Mouse (Mus musculus) forebrain, embryonic 14.5 days (tissue): ENCODE results near the gene Gm28051. TPM values are rescaled to one million over a fixed set of nuclear protein-coding genes. Genes with fewer than 3 reads are reported as not detected.

Experiments used
- ATAC-seq: fragments of 200-750 bp; cut with Nextera tagmentation; 2 replicates; pipeline ENCODE4 v1.8.0; 2017; ENCODE audit warnings: mild to moderate bottlenecking, moderate library complexity
- DNase-seq: peaks from one replicate; pipeline ENCODE4 v3.0.0-alpha.2; 2015; ENCODE audit warnings: low spot score
- H3K27ac ChIP-seq: fragments of 300-500 bp; sonication (generic); 2 replicates; pipeline ENCODE4 v1.5.1; 2014; ENCODE audit warnings: low read depth, mild to moderate bottlenecking, control low read depth, low read length, moderate library complexity
- H3K27me3 ChIP-seq: fragments of 300-500 bp; sonication (generic); replicated peaks from 2 replicates; pipeline ENCODE4 v1.6.1; 2014; ENCODE audit warnings: low read length, control low read depth, mixed read lengths; ENCODE audit not compliant: control insufficient read depth, insufficient read depth
- H3K36me3 ChIP-seq: fragments of 300-500 bp; sonication (generic); 2 replicates; pipeline ENCODE4 v1.6.1; 2014; ENCODE audit warnings: low read length, control low read depth; ENCODE audit not compliant: control insufficient read depth, insufficient read depth
- H3K4me1 ChIP-seq: fragments of 300-500 bp; sonication (generic); 2 replicates; pipeline ENCODE4 v1.6.1; 2014; ENCODE audit warnings: antibody characterized with exemption, low read length, control low read depth; ENCODE audit not compliant: control insufficient read depth, insufficient read depth
- H3K4me2 ChIP-seq: fragments of 300-500 bp; sonication (generic); 2 replicates; pipeline ENCODE4 v1.6.1; 2014; ENCODE audit warnings: mild to moderate bottlenecking, control low read depth, low read length
- H3K4me3 ChIP-seq: fragments of 300-500 bp; sonication (generic); 2 replicates; pipeline ENCODE4 v1.5.1; 2014; ENCODE audit warnings: low read depth, low read length, control low read depth
- H3K9ac ChIP-seq: fragments of 300-500 bp; sonication (generic); 2 replicates; pipeline ENCODE4 v1.6.1; 2014; ENCODE audit warnings: mild to moderate bottlenecking, low read length, control low read depth, moderate library complexity
- H3K9me3 ChIP-seq: fragments of 300-500 bp; sonication (generic); replicated peaks from 2 replicates; pipeline ENCODE4 v1.6.1; 2016; ENCODE audit warnings: low read length, control low read depth, mixed read lengths; ENCODE audit not compliant: control insufficient read depth
- WGBS: fragments of 180-500 bp; shearing (Covaris S2); extraction: QIAGEN DNeasy Blood & Tissue Kit; methylation state at CpG from one replicate; pipeline ENCODE4 v1.1.7; 2014; 5-methylcytosine and 5-hydroxymethylcytosine counted together
- polyA plus RNA-seq: library from polyadenylated mRNA; unstranded; fragments of >200 nt; fragmentation: Nextera tagmentation; extraction: Ambion mirVana; gene quantifications from 2 replicates; pipeline ENCODE4 v1.2.1, GENCODE M21; 2014

Gene Gm28051
- polyA plus RNA-seq, 1 experiment from 2014 or later = not detected

DNA sequence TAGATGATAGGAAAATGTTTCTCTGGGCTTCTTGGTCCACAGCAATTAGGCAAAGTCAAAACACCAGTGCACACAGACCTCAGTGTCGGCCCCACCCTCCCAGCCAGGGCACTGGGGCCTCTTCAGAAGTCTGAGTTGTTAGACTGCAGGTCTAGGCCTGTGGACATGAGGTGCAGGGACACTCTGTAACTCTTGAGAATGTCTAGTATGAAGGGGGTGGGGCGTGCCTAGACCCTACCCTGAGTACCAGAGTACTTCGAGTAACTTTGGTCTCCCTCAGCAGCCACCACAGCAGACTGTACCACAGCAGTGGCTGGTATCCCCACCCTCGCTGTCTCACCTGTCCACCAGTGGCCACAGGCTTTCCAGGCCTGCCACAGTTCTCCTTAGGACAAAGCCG, 71.2 kb downstream of the Gm28051 start:
- H3K9ac ChIP-seq = no peak overlapping the region
- no peak overlapping the region for H3K4me3 ChIP-seq
- H3K27me3 ChIP-seq = no peaks in the 10 kb centered on the region
- no peak overlapping the region for H3K4me2 ChIP-seq
- H3K36me3 ChIP-seq = no peaks in the 10 kb centered on the region
- WGBS = 92% methylated on average over 5 of the region's 5 CpGs
- ATAC-seq (no peak), DNase-seq (no peak)
- H3K27ac ChIP-seq = peak overlapping the region; percentile 68; the same call in 1 of the 2 replicates
- peaks cover 30% of the 10 kb centered on the region for H3K4me1 ChIP-seq
- no peaks in the 10 kb centered on the region for H3K9me3 ChIP-seq

DNA sequence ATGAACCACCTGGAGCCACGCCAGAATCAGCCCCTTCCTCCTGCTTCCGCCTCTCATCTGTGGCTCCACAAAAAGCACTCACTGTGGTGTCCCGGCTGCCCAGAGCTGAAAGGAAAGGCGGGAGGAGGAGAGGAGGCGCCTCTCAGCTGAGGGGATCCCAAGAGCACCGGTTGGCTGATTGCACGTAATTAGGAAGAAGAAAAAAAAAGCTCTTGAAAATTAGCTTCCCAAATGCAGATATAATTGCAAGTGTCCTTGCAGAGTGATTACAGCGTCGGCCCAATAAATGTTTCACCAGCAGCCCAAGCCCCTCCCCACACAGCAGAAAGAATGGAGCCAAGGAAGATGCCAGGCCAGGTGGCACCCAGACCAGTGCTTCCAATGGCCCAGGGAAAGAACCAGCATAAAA, 72.0 kb downstream of the Gm28051 start:
- H3K27me3 ChIP-seq = no peaks in the 10 kb centered on the region
- peak overlapping the region; percentile 13; the same call in 1 of the 2 replicates for H3K9ac ChIP-seq
- no peak overlapping the region for H3K4me3 ChIP-seq
- no peaks in the 10 kb centered on the region for H3K9me3 ChIP-seq
- H3K27ac ChIP-seq = peak overlapping the region; percentile 68
- DNase-seq (peak; percentile 74), ATAC-seq (peak; percentile 82)
- H3K4me2 ChIP-seq = peak overlapping the region; percentile 23; the same call in 1 of the 2 replicates
- no peaks in the 10 kb centered on the region for H3K36me3 ChIP-seq
- H3K4me1 ChIP-seq = peaks cover 30% of the 10 kb centered on the region
- 6% methylated on average over 9 of the region's 9 CpGs for WGBS

DNA sequence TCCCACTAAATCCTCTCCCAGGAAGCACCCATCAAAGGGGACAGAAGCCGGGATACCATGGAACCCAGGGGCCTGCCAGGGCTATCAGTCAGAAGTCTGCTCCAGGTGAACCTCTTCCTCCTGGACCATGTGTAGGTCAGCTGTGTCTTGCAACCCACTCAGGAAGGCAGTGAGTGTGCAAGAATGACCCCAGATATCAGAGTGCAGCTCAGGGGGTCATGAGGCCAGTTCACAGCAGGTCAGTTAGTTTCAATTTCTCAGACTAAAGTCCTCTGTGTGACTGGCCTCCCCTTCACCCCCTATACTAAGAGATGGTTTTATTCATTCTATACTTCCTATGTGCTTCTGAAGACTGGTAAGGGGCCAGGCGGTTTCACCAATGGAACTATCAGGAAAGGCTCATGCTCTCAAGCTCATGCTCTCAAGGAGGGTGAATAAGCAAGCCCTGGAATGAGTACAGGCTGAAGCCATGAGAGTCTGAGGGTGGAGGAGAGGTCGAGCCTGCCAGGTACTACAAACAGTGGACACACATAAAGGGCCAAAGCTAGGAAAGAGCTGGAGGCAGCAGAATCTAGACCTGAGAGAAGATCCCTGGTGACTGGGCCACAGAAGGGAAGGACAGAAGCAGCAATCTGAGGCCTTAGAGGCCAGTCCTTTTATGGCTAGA, 72.7 kb downstream of the Gm28051 start:
- DNase-seq = no peak
- no peak for ATAC-seq
- Histone ChIP-seq H3K36me3 (no peaks in the 10 kb centered on the region), H3K4me1 (peaks cover 32% of the 10 kb centered on the region), H3K9ac (no peak overlapping the region; the same call in 1 of the 2 replicates), H3K27me3 (no peaks in the 10 kb centered on the region), H3K9me3 (no peaks in the 10 kb centered on the region), H3K4me2 (peak overlapping the region; percentile 23; the same call in 1 of the 2 replicates), H3K4me3 (no peak overlapping the region), H3K27ac (peak overlapping the region; percentile 68; the same call in 1 of the 2 replicates)
- WGBS = 76% methylated on average over 3 of the region's 3 CpGs

DNA sequence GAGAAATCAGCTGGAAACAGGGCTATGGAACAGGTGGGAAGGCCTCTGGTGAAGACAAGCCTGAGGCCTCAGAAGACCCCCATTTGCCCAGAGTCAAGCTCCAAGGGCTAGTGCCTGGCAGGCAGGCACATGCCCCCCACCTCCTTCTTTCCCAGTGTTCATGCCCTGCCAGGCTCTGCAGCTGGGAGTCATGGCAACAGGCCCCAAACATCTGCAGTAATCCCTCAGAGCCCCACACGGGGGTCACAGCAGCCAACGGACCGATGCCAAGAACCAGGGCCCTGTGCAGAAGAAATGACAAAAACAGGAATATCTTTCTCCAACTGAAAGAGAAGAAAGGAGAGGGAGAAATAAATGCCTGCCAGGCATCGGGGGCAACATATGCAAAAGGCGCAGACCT, 73.6 kb downstream of the Gm28051 start:
- no peaks in the 10 kb centered on the region for H3K9me3 ChIP-seq
- H3K36me3 ChIP-seq = no peaks in the 10 kb centered on the region
- ATAC-seq (peak; percentile 35; the same call in 1 of the 2 replicates), DNase-seq (peak; percentile 50)
- peak overlapping the region; percentile 39; the same call in 1 of the 2 replicates for H3K27ac ChIP-seq
- no peak overlapping the region for H3K4me2 ChIP-seq
- H3K27me3 ChIP-seq = no peaks in the 10 kb centered on the region
- WGBS = 36% methylated on average over 5 of the region's 5 CpGs
- peaks cover 35% of the 10 kb centered on the region for H3K4me1 ChIP-seq
- no peak overlapping the region for H3K4me3 ChIP-seq
- H3K9ac ChIP-seq = no peak overlapping the region

DNA sequence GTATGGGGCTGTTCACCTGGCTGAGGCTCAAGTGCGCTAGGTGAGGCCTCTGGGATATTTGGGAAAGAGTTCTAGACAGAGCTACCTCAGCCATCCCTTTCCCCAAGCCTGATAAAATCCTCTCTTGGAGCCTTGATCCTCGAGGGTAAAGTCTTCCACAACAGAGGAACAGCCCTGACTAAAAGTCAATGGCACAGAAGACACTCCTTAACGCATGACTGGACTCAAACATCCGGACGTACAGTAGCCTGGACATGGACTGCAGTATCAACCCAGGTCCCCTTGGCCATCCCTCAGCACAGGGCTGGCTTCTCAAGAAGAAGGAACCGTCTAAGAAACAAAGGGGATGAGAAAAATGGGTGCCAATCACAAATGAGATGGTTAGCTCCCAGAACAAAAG, 74.1 kb downstream of the Gm28051 start:
- H3K4me2 ChIP-seq = no peak overlapping the region
- H3K9me3 ChIP-seq = no peaks in the 10 kb centered on the region
- H3K9ac ChIP-seq = no peak overlapping the region
- 67% methylated on average over 6 of the region's 6 CpGs for WGBS
- H3K4me1 ChIP-seq = peaks cover 39% of the 10 kb centered on the region
- ATAC-seq (no peak), DNase-seq (no peak)
- no peaks in the 10 kb centered on the region for H3K36me3 ChIP-seq
- no peak overlapping the region for H3K27ac ChIP-seq
- no peak overlapping the region for H3K4me3 ChIP-seq
- H3K27me3 ChIP-seq = no peaks in the 10 kb centered on the region

DNA sequence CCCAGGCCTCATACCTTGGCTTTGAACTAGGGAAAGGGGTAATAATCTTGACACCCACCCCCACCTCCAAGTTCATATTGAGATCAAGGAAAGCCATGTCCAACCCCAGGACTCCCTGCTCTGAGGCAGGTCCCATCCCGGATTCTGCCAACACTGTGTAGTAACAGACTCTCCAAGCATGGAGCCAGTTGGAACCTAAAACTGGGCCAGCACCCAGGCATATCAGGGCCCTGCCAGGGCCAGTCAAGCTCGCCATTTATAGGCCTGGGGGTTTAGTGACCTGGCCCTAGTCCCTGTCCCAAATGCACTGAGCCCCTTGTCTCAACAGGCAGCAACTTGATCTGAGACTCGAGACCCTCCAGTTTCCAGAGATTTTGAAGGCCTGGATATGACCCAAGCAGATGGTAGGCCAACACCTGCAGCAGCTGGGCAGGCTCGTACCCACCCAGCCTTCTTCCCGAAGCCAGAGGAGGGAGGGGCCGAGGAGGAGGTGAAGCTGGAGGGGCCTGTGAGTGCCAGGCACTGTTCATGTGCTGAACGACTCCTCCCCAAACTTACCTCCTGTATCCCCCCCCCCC, 74.8 kb downstream of the Gm28051 start:
- peaks cover 39% of the 10 kb centered on the region for H3K4me1 ChIP-seq

DNA sequence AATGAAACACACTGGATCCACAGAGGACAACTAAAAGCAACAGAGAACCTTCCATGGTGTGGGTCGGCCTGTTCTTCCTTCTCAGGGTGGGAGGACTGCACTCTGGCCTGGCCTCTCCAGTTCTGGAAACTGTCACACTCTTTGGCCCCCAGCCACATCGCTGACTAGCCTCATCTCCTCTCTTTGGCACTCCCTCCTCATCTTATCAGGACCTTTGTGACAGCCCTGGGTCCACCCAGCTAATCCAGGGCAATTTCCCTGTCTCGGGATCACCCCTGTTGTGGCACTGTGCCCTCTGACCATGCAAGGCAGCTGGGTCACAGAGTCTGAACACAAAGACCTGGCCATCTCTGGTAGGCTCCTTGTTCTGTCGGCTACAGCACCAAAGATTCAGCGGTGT, 75.5 kb downstream of the Gm28051 start:
- Histone ChIP-seq H3K27me3 (no peaks in the 10 kb centered on the region), H3K9ac (no peak overlapping the region), H3K27ac (no peak overlapping the region), H3K4me2 (no peak overlapping the region), H3K9me3 (no peaks in the 10 kb centered on the region), H3K36me3 (no peaks in the 10 kb centered on the region), H3K4me3 (no peak overlapping the region), H3K4me1 (peaks cover 39% of the 10 kb centered on the region)
- no peak for ATAC-seq
- DNase-seq = no peak
- WGBS = 89% methylated on average over 5 of the region's 5 CpGs

More for the DNA sequence above, 74.8 kb downstream of the Gm28051 start:
- Histone ChIP-seq H3K27me3 (no peaks in the 10 kb centered on the region), H3K36me3 (no peaks in the 10 kb centered on the region), H3K27ac (no peak overlapping the region), H3K4me2 (no peak overlapping the region), H3K9ac (no peak overlapping the region), H3K9me3 (no peaks in the 10 kb centered on the region), H3K4me3 (no peak overlapping the region)
- DNase-seq (no peak), ATAC-seq (no peak)
- WGBS = 68% methylated on average over 7 of the region's 7 CpGs

DNA sequence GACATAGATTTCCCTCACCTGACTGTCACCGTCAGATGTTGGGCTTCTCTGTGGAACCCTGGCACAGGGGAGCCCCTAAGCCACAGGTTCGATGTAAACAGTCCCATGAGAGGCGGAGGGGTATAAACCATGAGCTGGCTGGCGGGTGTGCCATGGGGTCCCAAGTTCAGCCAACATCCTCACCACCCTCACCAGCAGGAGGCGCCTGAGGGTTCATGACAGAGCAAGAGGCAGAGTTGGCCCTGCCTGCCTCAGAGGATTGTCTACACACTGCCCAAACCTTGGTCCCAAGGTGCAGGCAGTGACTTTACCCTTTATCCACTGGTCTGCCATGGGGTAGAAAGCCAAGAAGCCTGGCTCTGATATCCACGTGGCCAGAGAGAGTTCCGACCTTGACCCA, 76.0 kb downstream of the Gm28051 start:
- Histone ChIP-seq H3K27me3 (no peaks in the 10 kb centered on the region), H3K4me2 (no peak overlapping the region), H3K4me3 (no peak overlapping the region), H3K36me3 (no peaks in the 10 kb centered on the region), H3K4me1 (peaks cover 39% of the 10 kb centered on the region), H3K27ac (no peak overlapping the region), H3K9me3 (no peaks in the 10 kb centered on the region), H3K9ac (no peak overlapping the region)
- 75% methylated on average over 7 of the region's 7 CpGs for WGBS
- DNase-seq = no peak
- no peak for ATAC-seq

DNA sequence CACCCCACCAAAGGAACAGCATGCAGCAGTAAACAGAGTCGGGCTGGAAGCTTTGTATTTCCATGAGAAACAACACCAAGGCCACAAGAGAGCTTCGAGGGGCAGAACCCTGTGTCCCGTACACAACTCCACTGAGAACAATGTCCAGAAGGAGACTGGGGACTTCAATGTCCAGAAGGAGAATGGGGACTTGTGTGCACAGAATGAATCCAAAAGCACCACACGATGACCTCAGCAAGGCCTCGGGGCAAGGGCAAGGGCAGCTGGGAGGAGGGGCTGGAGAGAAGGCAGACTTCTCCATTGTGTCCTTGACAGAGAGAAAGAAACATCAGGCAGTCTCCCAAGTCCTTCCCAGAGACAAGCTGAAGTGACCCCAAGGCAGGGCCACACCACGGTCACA, 78.7 kb downstream of the Gm28051 start:
- Histone ChIP-seq H3K4me2 (no peak overlapping the region), H3K4me1 (peaks cover 15% of the 10 kb centered on the region), H3K36me3 (peaks cover 10% of the 10 kb centered on the region), H3K9me3 (no peaks in the 10 kb centered on the region), H3K9ac (no peak overlapping the region), H3K4me3 (no peak overlapping the region), H3K27ac (no peak overlapping the region), H3K27me3 (no peaks in the 10 kb centered on the region)
- ATAC-seq = no peak
- no peak for DNase-seq
- WGBS = 29% methylated on average over 6 of the region's 6 CpGs
